Mouse (Mus musculus) forebrain, embryonic 16.5 days (tissue): Measurements from ENCODE around the gene Ski. TPM values are rescaled to one million over a fixed set of nuclear protein-coding genes. Genes with fewer than 3 reads are reported as not detected.

Source experiments
- ATAC-seq: fragments of 200-750 bp; cut with Nextera tagmentation; 2 replicates; pipeline ENCODE4 v1.8.0; 2017; ENCODE audit warnings: mild to moderate bottlenecking, moderate library complexity
- H3K27ac ChIP-seq: fragments of 300-500 bp; sonication (generic); 2 replicates; pipeline ENCODE4 v1.5.1; 2014; ENCODE audit warnings: low read length, control low read depth
- H3K27me3 ChIP-seq: fragments of 300-500 bp; sonication (generic); replicated peaks from 2 replicates; pipeline ENCODE4 v1.6.1; 2014; ENCODE audit warnings: low read length; ENCODE audit not compliant: control insufficient read depth, insufficient read depth
- H3K36me3 ChIP-seq: fragments of 300-500 bp; sonication (generic); 2 replicates; pipeline ENCODE4 v1.6.1; 2014; ENCODE audit not compliant: control insufficient read depth, insufficient read depth
- H3K4me1 ChIP-seq: fragments of 300-500 bp; sonication (generic); replicated peaks from 2 replicates; pipeline ENCODE4 v1.6.1; 2014; ENCODE audit warnings: low read length; ENCODE audit not compliant: control insufficient read depth, insufficient read depth
- H3K4me2 ChIP-seq: fragments of 300-500 bp; sonication (generic); 2 replicates; pipeline ENCODE4 v1.6.1; 2014; ENCODE audit warnings: mild to moderate bottlenecking, low read length, control low read depth
- H3K4me3 ChIP-seq: fragments of 300-500 bp; sonication (generic); replicated peaks from 2 replicates; pipeline ENCODE4 v1.5.1; 2014; ENCODE audit warnings: mild to moderate bottlenecking, low read length, control low read depth
- H3K9ac ChIP-seq: fragments of 300-500 bp; sonication (generic); replicated peaks from 2 replicates; pipeline ENCODE4 v1.6.1; 2014; ENCODE audit warnings: low read depth, low read length, control low read depth
- H3K9me3 ChIP-seq: fragments of 300-500 bp; sonication (generic); 2 replicates; pipeline ENCODE4 v1.6.1; 2016; ENCODE audit warnings: low read length; ENCODE audit not compliant: control insufficient read depth
- WGBS: fragments of 180-500 bp; shearing (Covaris S2); extraction: QIAGEN DNeasy Blood & Tissue Kit; methylation state at CpG from one replicate; pipeline ENCODE4 v1.1.7; 2014; 5-methylcytosine and 5-hydroxymethylcytosine counted together
- polyA plus RNA-seq: library from polyadenylated mRNA; unstranded; fragments of >200 nt; fragmentation: Nextera tagmentation; extraction: Ambion mirVana; gene quantifications from 2 replicates; pipeline ENCODE4 v1.2.1, GENCODE M21; 2015

The Ski gene
- polyA plus RNA-seq, 1 experiment from 2014 or later = 15.8 TPM

DNA sequence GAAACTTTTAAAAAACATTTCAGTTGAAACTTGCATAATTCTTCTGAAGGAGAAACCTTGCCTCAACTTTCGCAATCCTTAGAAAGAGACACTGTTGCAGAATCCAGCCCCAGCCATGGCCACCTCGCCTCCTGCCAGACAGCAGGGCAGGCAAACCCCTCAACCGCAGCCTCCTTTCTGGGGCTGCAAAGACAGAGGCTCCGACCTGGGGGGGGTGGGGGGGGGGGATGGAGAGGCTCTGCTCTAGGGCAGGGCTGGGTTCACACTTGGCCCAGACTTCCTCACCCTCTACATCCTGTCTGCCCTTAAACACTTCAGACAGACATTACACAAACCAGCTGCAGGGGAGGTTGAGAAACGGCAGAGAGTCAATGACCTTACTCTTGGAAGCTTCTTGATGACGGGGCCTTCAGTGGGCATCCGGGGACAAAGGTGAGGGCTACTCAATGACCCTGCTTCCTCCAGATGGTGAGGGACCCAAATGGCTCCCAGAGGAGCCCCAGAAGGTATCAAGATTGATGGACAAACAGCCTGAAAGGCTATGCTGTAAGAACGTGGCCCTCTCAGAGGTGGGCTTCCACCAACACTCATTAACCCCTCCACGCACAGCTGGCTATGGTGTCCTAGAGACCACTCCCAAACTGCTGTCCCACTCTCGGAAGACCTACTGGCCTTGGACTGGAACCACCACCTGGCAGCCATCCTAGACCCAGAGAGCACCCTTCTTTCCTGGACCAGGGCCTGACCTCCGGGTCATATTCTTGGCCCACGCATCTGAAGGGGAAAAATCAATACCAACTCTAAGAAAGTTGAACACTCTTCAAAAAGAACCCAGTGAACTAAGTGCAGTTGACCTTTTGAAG, 4.9 kb downstream of the Ski start:
- ATAC-seq = no peak
- H3K4me1 ChIP-seq = peaks cover 86% of the 10 kb centered on the region
- 83% methylated on average over 12 of the region's 12 CpGs for WGBS
- no peaks in the 10 kb centered on the region for H3K9me3 ChIP-seq
- H3K36me3 ChIP-seq = no peaks in the 10 kb centered on the region
- H3K27ac ChIP-seq = no peak overlapping the region
- H3K4me2 ChIP-seq = no peak overlapping the region; the same call in 1 of the 2 replicates
- no peak overlapping the region for H3K4me3 ChIP-seq
- H3K27me3 ChIP-seq = no peaks in the 10 kb centered on the region
- H3K9ac ChIP-seq = no peak overlapping the region

- no peak overlapping the region for H3K9ac ChIP-seq
- peak overlapping the region; percentile 12 for H3K4me2 ChIP-seq
- no peaks in the 10 kb centered on the region for H3K27me3 ChIP-seq
- peaks cover 86% of the 10 kb centered on the region for H3K4me1 ChIP-seq
- WGBS = 45% methylated on average over 12 of the region's 12 CpGs
- H3K9me3 ChIP-seq = no peaks in the 10 kb centered on the region
- H3K36me3 ChIP-seq = no peaks in the 10 kb centered on the region
- no peak overlapping the region for H3K4me3 ChIP-seq
- no peak overlapping the region for H3K27ac ChIP-seq
- no peak for ATAC-seq
Measured at GRCm38 (mm10) chr4:155215773-155216630, 6.4 kb downstream of the Ski start.

DNA sequence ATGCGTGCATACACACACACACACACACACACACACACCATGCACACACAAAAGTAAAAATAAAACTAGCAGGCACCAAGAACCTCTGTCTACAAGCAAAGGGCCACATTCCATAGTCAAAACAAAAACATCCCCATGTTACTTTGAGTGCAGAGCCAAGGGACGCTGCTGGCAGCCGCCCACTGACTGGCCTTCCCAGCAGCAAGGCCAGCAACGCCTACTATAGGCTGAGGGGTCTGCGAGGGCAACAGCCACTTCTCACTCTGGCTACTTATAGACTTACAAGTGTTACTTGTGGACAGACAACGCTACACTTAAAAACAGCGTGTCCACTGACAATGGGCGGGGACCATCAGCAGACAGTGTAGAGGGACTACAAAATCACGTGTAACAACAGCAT, 7.2 kb downstream of the Ski start:
- Histone ChIP-seq H3K4me2 (peak overlapping the region; percentile 12), H3K4me3 (no peak overlapping the region), H3K9me3 (no peaks in the 10 kb centered on the region), H3K9ac (no peak overlapping the region), H3K36me3 (no peaks in the 10 kb centered on the region), H3K27me3 (no peaks in the 10 kb centered on the region), H3K4me1 (peaks cover 80% of the 10 kb centered on the region), H3K27ac (no peak overlapping the region)
- WGBS = 62% methylated on average over 9 of the region's 9 CpGs
- ATAC-seq = no peak

GRCm38 (mm10) chr4:155214793-155215192, 7.6 kb downstream of the Ski start:
- no peaks in the 10 kb centered on the region for H3K36me3 ChIP-seq
- 64% methylated on average over 10 of the region's 10 CpGs for WGBS
- no peak overlapping the region for H3K4me3 ChIP-seq
- H3K27ac ChIP-seq = no peak overlapping the region
- no peaks in the 10 kb centered on the region for H3K27me3 ChIP-seq
- ATAC-seq = no peak
- peak overlapping the region; percentile 12; the same call in 1 of the 2 replicates for H3K4me2 ChIP-seq
- H3K4me1 ChIP-seq = peaks cover 76% of the 10 kb centered on the region
- no peaks in the 10 kb centered on the region for H3K9me3 ChIP-seq
- no peak overlapping the region for H3K9ac ChIP-seq

- WGBS = 50% methylated on average over 6 of the region's 6 CpGs
- ATAC-seq = no peak
- no peak overlapping the region for H3K9ac ChIP-seq
- H3K4me1 ChIP-seq = peaks cover 70% of the 10 kb centered on the region
- H3K36me3 ChIP-seq = no peaks in the 10 kb centered on the region
- H3K27ac ChIP-seq = no peak overlapping the region
- no peak overlapping the region for H3K4me2 ChIP-seq
- no peaks in the 10 kb centered on the region for H3K27me3 ChIP-seq
- H3K9me3 ChIP-seq = no peaks in the 10 kb centered on the region
- no peak overlapping the region for H3K4me3 ChIP-seq
Measured at GRCm38 (mm10) chr4:155214188-155214587, 8.2 kb downstream of the Ski start.

- H3K4me3 ChIP-seq = no peak overlapping the region
- WGBS = 34% methylated on average over 6 of the region's 6 CpGs
- ATAC-seq = no peak
- H3K36me3 ChIP-seq = no peaks in the 10 kb centered on the region
- peak overlapping the region; percentile 3; the same call in 1 of the 2 replicates for H3K27ac ChIP-seq
- no peaks in the 10 kb centered on the region for H3K9me3 ChIP-seq
- H3K27me3 ChIP-seq = no peaks in the 10 kb centered on the region
- H3K9ac ChIP-seq = peak overlapping the region; percentile 15; the same call in 1 of the 2 replicates
- peak overlapping the region; percentile 27 for H3K4me2 ChIP-seq
- H3K4me1 ChIP-seq = peaks cover 65% of the 10 kb centered on the region
Measured at GRCm38 (mm10) chr4:155213752-155214054, 8.7 kb downstream of the Ski start.

GRCm38 (mm10) chr4:155213052-155213751, 9.2 kb downstream of the Ski start:
- H3K9me3 ChIP-seq = no peaks in the 10 kb centered on the region
- H3K4me1 ChIP-seq = peaks cover 60% of the 10 kb centered on the region
- peak; percentile 85 for ATAC-seq
- H3K27ac ChIP-seq = peak overlapping the region; percentile 3; the same call in 1 of the 2 replicates
- H3K9ac ChIP-seq = peak overlapping the region; percentile 15; the same call in 1 of the 2 replicates
- H3K27me3 ChIP-seq = no peaks in the 10 kb centered on the region
- 14% methylated on average over 9 of the region's 9 CpGs for WGBS
- no peak overlapping the region for H3K4me3 ChIP-seq
- no peaks in the 10 kb centered on the region for H3K36me3 ChIP-seq
- H3K4me2 ChIP-seq = peak overlapping the region; percentile 27

DNA sequence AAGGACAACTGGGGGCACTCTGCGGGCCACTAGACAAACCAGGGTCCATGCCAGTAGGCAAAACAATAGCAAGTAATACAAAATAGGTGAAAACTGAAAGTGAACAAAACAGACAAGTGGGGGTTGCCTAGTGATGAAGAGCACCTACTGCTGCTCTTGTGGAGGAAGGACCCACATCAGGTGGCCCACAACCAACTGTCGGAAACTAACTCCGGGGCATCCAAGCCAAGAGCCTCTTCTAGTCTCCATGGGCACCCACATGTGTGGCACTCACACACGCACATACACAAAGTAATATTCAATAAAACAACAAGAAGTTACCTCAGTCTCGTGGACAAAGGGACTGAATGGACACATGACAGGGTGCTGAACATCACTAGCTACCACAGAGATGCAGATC, 12.9 kb downstream of the Ski start:
- peaks cover 31% of the 10 kb centered on the region for H3K4me1 ChIP-seq

GRCm38 (mm10) chr4:155209079-155209478, 13.3 kb downstream of the Ski start:
- ATAC-seq = no peak
- H3K27ac ChIP-seq = no peak overlapping the region

More for the DNA sequence above, 12.9 kb downstream of the Ski start:
- H3K27ac ChIP-seq = no peak overlapping the region
- no peak overlapping the region for H3K4me2 ChIP-seq
- H3K27me3 ChIP-seq = no peaks in the 10 kb centered on the region
- no peak for ATAC-seq
- H3K36me3 ChIP-seq = no peaks in the 10 kb centered on the region
- no peaks in the 10 kb centered on the region for H3K9me3 ChIP-seq
- no peak overlapping the region for H3K4me3 ChIP-seq
- WGBS = 92% methylated on average over 5 of the region's 5 CpGs
- H3K9ac ChIP-seq = no peak overlapping the region

More at GRCm38 (mm10) chr4:155209079-155209478, 13.3 kb downstream of the Ski start:
- H3K9ac ChIP-seq = no peak overlapping the region
- no peaks in the 10 kb centered on the region for H3K9me3 ChIP-seq
- no peaks in the 10 kb centered on the region for H3K27me3 ChIP-seq
- H3K4me3 ChIP-seq = no peak overlapping the region
- peaks cover 27% of the 10 kb centered on the region for H3K4me1 ChIP-seq
- no peaks in the 10 kb centered on the region for H3K36me3 ChIP-seq
- H3K4me2 ChIP-seq = no peak overlapping the region
